Mouse (Mus musculus): ENCODE data around the gene Cyp2e1.

GRCm38 (mm10) chr7:140748827-140749160, 14.7 kb upstream of the Cyp2e1 start:
- TF ChIP-seq ZNF384 (IDR thresholded peaks at IDR 0.05; ENCODE audit: low read depth, low read length) (no peak), MAFK (IDR thresholded peaks at IDR 0.05; ENCODE audit: insufficient read depth, low read depth, low read length) (no peak), ZC3H11A (IDR thresholded peaks at IDR 0.05; ENCODE audit: borderline replicate concordance, low read depth, low read length) (no peak)
